In the genomic region with DNA sequence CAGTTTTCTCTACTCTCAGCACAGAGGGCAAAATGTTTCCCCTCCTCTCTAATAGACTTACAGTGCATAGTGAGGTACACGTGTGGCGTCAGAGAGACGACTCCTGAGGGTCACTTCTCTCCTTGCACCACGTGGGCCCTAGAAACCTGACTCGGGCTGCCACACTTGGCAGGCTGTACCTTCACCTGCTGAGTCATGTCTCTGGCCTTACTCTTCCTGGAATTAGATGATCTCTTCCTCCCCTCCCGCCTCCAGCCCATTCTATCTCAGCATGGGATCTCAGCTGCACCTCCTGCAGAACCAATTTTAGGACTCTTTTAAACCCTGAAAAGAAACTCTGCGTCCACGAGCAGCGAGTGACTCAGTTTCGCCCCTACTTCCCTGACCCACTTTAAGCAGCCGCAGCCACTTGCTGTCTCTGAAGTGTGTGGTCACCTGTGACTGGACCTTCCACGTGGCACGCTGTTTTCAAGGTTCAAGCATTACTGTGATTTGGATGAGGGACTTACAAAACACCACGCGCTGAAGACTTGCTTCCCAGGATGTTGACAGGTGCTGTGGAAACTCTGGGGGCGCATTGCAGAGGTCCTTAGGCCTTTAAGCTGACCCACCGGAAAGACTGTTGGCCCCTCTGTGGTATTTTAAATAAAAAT, we compare ENCODE assay signal across 11 mouse cellular contexts.
DNase-seq lines count a peak whose midpoint lies in the region.
"Had no signal": no experiment of that assay in that cellular context is flagged by ENCODE, and none has a peak within 500 bp of the region (broad histone marks: within the 10 kb centered on the region; RNA-seq: fewer than 3 reads in every experiment).

No protein-coding gene starts in this region.

- DNase-seq in embryo, embryonic 11 days, result peak; percentile 35
- DNase-seq in embryo, embryonic 9.5 days (ENCODE audit: extremely low spot score), result no peak
- DNase-seq in urinary bladder, postnatal 14 days (ENCODE audit: low spot score), result peak; percentile 27
- DNase-seq in urinary bladder, postnatal 10 days (ENCODE audit: low spot score), result no peak
- peak; percentile 23 to 25 for DNase-seq in cerebellum, postnatal 36 days
- peak; percentile 93 for DNase-seq in skeletal muscle tissue, adult 2 months (ENCODE audit: low read depth, low spot score)
- no peak for DNase-seq in c-Kit-positive CD71-positive TER-119-positive erythroid progenitor cells, embryonic 14.5 days (ENCODE audit: low spot score)
- no peak for DNase-seq in testis, postnatal 10 days (ENCODE audit: low spot score)
- DNase-seq: heart, postnatal 36 days; layer of hippocampus, adult 9-11 months; right cerebral cortex, postnatal 14 days had no signal

Comparison
In these comparisons a context has a peak if more than half of its experiments do, and no peak if none do; other contexts are left out.
1. DNase-seq: peak in embryo, embryonic 11 days (single experiment), urinary bladder, postnatal 14 days (single experiment), cerebellum, postnatal 36 days (2 of 2) and skeletal muscle tissue, adult 2 months (single experiment); none in embryo, embryonic 9.5 days (single experiment), urinary bladder, postnatal 10 days (single experiment), c-Kit-positive CD71-positive TER-119-positive erythroid progenitor cells, embryonic 14.5 days (single experiment) and testis, postnatal 10 days (single experiment).